Mouse (Mus musculus) bone marrow macrophage, adult 2 months (primary cell): ENCODE data around the gene Plch1.

ENCODE experiments used
- CTCF ChIP-seq: IDR thresholded peaks from 2 replicates; pipeline ENCODE4 v1.5.1; 2012; ENCODE audit warnings: low read depth, mild to moderate bottlenecking, low read length, moderate library complexity
- POLR2A ChIP-seq: IDR thresholded peaks from 2 replicates; pipeline ENCODE4 v1.6.1; 2012; ENCODE audit warnings: mild to moderate bottlenecking, low read depth, low read length, borderline replicate concordance

GRCm38 (mm10) chr3:63851125-63851698 is 48.1 kb downstream of the Plch1 start:
- TF ChIP-seq CTCF (no peak), POLR2A (no peak)
